Mouse (Mus musculus) midbrain, embryonic 12.5 days (tissue): ENCODE measurements around the gene Rims3. TPM values are rescaled to one million over a fixed set of nuclear protein-coding genes. Genes with fewer than 3 reads are reported as not detected.
A peak's percentile ranks its signal among the peaks of the same experiment; 100 is the strongest.

ENCODE experiments used
- ATAC-seq: fragments of 200-750 bp; cut with Nextera tagmentation; 2 replicates; pipeline ENCODE4 v1.8.0; 2017; ENCODE audit warnings: low read depth, moderate TSS enrichment, moderate library complexity; ENCODE audit not compliant: low FRiP score
- H3K27ac ChIP-seq: fragments of 300-500 bp; sonication (generic); replicated peaks from 2 replicates; pipeline ENCODE4 v1.5.1; 2016; ENCODE audit warnings: mild to moderate bottlenecking
- H3K27me3 ChIP-seq: fragments of 300-500 bp; sonication (generic); 2 replicates; pipeline ENCODE4 v1.6.1; 2016; ENCODE audit warnings: mild to moderate bottlenecking
- H3K36me3 ChIP-seq: fragments of 300-500 bp; sonication (generic); 2 replicates; pipeline ENCODE4 v1.6.1; 2016
- H3K4me1 ChIP-seq: fragments of 300-500 bp; sonication (generic); 2 replicates; pipeline ENCODE4 v1.6.1; 2016
- H3K4me2 ChIP-seq: fragments of 300-500 bp; sonication (generic); replicated peaks from 2 replicates; pipeline ENCODE4 v1.6.1; 2016; ENCODE audit warnings: mild to moderate bottlenecking, moderate library complexity
- H3K4me3 ChIP-seq: fragments of 300-500 bp; sonication (generic); 2 replicates; pipeline ENCODE4 v1.5.1; 2016; ENCODE audit warnings: mild to moderate bottlenecking
- H3K9ac ChIP-seq: fragments of 300-500 bp; sonication (generic); replicated peaks from 2 replicates; pipeline ENCODE4 v1.6.1; 2016; ENCODE audit warnings: mild to moderate bottlenecking, moderate library complexity
- H3K9me3 ChIP-seq: fragments of 300-500 bp; sonication (generic); 2 replicates; pipeline ENCODE4 v1.6.1; 2016; ENCODE audit warnings: mild to moderate bottlenecking
- WGBS: fragments of 180-500 bp; shearing (Covaris S2); methylation state at CpG from one replicate; pipeline ENCODE4 v1.1.7; 2016; 5-methylcytosine and 5-hydroxymethylcytosine counted together
- polyA plus RNA-seq: library from polyadenylated mRNA; unstranded; fragments of >200 nt; fragmentation: Nextera tagmentation; extraction: Ambion mirVana; gene quantifications from 2 replicates; pipeline ENCODE4 v1.2.1, GENCODE M21; 2016

Gene Rims3
- 6.9 and 9.1 TPM in 2 replicates for polyA plus RNA-seq

DNA sequence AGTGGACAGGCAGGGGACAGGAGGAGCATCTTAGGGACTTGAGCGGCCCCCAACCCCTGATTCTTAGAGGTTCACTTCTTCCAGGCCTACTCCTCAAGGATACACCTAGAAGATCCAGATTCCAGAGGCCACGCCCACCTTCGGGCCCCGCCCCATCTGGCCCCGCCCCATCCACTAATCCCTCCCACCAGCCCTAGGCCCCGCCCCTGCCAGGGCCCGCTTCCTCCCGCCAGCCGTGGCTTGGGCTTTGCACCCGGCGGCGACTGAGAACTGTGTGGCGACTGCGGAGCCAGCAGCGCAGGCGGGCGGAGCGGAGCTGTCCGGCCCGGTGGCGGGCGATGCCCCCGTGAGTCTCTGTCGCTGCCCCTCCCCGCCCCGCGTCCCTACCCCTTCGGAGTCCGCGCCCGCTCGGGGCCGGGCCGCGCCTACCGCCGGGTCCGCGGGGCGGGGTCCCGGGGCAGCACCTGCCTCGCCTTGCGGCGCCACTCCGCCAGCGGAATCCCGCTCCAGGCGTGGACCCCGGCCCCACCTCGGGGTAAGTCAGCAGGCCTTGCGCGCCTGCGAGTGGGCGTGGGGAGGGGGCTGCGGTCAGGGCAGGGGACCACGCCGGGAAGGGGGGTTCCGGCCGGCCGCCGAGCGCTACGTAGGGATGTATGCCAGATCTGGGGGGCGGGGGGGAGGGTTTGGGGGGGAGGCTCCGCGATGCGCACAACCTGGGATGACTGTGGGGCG, at the start of gene Rims3:
TSS of gene Rims3 (plus strand) at position 229 of the 732 bp plus-strand sequence.
- Histone ChIP-seq H3K4me2 (peak within 1 kb of the TSS; percentile 96), H3K9me3 (no peaks in the 10 kb centered on the region), H3K4me3 (peak within 1 kb of the TSS; percentile 74), H3K4me1 (peaks cover 22% of the 10 kb centered on the region), H3K36me3 (no peaks in the 10 kb centered on the region), H3K27ac (0 out of 2 replicates have a peak within 1 kb of the TSS, but pooled peaks have one; percentile 39), H3K27me3 (peaks cover 61% of the 10 kb centered on the region), H3K9ac (peak within 1 kb of the TSS; percentile 76)
- ATAC-seq, result peak; percentile 78
- WGBS, result under 1% methylated on average over 67 of the region's 68 CpGs

GRCm38 (mm10) chr4:120805816-120806215, 48.8 kb upstream of the Rims3 start:
- no peak overlapping the region for H3K4me3 ChIP-seq
- no peak for ATAC-seq

GRCm38 (mm10) chr4:120813762-120814161, 40.9 kb upstream of the Rims3 start:
- Histone ChIP-seq H3K27ac (no peak overlapping the region), H3K36me3 (no peaks in the 10 kb centered on the region), H3K4me3 (peak overlapping the region; percentile 54), H3K27me3 (no peaks in the 10 kb centered on the region), H3K4me1 (peaks cover 36% of the 10 kb centered on the region), H3K9me3 (no peaks in the 10 kb centered on the region), H3K9ac (peak overlapping the region; percentile 61), H3K4me2 (peak overlapping the region; percentile 70)
- 17% methylated on average over 1 of the region's 1 CpGs for WGBS
- ATAC-seq, result no peak

More at GRCm38 (mm10) chr4:120805816-120806215, 48.8 kb upstream of the Rims3 start:
- Histone ChIP-seq H3K9me3 (no peaks in the 10 kb centered on the region), H3K4me2 (no peak overlapping the region), H3K9ac (no peak overlapping the region), H3K4me1 (no peaks in the 10 kb centered on the region), H3K36me3 (no peaks in the 10 kb centered on the region), H3K27ac (no peak overlapping the region), H3K27me3 (no peaks in the 10 kb centered on the region)

GRCm38 (mm10) chr4:120814171-120814570, 40.4 kb upstream of the Rims3 start:
- H3K27ac ChIP-seq, result no peak overlapping the region
- ATAC-seq, result no peak
- WGBS, result 42% methylated on average over 4 of the region's 4 CpGs

GRCm38 (mm10) chr4:120815163-120815562, 39.5 kb upstream of the Rims3 start:
- Histone ChIP-seq H3K36me3 (no peaks in the 10 kb centered on the region), H3K9me3 (no peaks in the 10 kb centered on the region), H3K9ac (peak overlapping the region; percentile 61), H3K27me3 (no peaks in the 10 kb centered on the region), H3K4me1 (peaks cover 36% of the 10 kb centered on the region), H3K27ac (peak overlapping the region; percentile 63), H3K4me2 (peak overlapping the region; percentile 70), H3K4me3 (peak overlapping the region; percentile 54)
- 12% methylated on average over 4 of the region's 4 CpGs for WGBS
- 0 out of 2 replicates have a peak, but pooled peaks have one; percentile 34 for ATAC-seq

More at GRCm38 (mm10) chr4:120814171-120814570, 40.4 kb upstream of the Rims3 start:
- Histone ChIP-seq H3K9ac (peak overlapping the region; percentile 61), H3K4me1 (peaks cover 36% of the 10 kb centered on the region), H3K36me3 (no peaks in the 10 kb centered on the region), H3K27me3 (no peaks in the 10 kb centered on the region), H3K4me3 (peak overlapping the region; percentile 54), H3K4me2 (peak overlapping the region; percentile 70), H3K9me3 (no peaks in the 10 kb centered on the region)

DNA sequence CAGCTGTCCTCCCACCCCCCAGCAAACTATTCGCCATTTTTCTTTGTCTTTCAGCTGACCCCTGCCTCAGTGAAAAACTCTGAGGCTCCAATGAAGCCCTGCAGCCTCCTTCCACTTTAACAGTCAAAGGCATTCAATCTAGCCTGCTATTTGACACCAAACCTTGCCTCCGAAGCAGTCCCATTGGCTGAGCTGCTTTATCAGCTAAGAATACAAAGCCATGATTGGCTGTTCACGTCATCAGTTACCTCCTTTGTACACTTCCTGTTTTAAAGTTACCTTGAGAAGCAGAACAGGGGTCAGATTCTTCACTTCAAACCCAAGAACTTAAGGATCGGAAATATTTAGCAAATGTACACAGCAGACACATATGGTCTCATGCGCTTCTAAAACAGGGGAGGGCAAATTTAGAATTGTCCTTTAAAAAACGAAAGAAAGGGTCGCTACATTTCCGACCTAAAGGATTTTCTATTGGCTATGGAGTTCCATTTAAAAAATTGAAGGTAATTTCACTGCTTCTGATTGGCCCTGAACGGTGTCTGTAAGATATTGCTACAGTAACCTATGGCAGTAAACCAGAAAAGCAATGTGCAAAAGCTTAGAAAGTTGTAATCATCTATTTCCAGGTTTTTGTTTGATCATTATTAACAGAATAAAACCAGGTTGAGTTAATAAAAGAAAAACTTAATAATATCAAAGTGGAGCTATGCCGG, 38.8 kb upstream of the Rims3 start:
- Histone ChIP-seq H3K27me3 (no peaks in the 10 kb centered on the region), H3K4me1 (peaks cover 36% of the 10 kb centered on the region), H3K36me3 (no peaks in the 10 kb centered on the region), H3K4me2 (peak overlapping the region; percentile 70), H3K9ac (peak overlapping the region; percentile 61), H3K4me3 (peak overlapping the region; percentile 54), H3K27ac (peak overlapping the region; percentile 63), H3K9me3 (no peaks in the 10 kb centered on the region)
- 11% methylated on average over 10 of the region's 10 CpGs for WGBS
- ATAC-seq, result peak; percentile 98

DNA sequence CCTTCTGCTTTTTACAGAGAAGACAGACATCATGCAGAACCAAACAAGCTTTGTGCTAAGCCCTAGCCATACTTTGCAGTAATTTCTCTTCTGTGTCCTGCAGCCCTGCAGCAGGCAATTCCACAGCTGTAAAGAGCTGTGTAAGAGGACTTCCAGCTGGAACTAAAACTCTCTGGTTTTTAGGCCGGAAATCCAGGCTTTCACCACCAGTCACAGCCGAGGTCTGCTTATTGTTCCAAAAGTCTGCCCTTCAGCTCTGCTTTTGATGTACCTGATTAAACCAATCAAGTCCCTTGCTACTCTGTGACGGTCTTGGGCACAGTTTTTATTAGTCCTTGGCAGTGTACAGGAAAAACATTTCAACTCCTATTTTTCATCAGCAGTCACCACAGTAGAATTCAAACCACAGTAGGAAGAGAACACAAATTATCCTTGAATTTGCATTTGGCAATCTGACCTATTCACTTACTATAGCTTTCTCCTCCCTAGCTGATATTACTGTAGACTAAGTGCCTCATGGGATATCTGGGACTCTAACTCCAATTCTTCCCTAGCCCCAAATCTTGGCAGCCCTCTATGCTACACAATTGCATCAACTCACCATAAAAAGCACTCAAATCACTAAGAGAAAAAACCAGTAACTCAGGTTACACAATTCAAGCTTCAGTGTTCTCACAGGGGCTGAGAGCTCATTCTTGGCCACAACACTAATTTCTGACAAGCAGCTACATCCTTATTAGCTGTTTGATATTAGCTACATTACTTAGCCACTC, 37.4 kb upstream of the Rims3 start:
- Histone ChIP-seq H3K36me3 (no peaks in the 10 kb centered on the region), H3K4me2 (no peak overlapping the region), H3K27ac (peak overlapping the region; percentile 10; the same call in 1 of the 2 replicates), H3K27me3 (no peaks in the 10 kb centered on the region), H3K9ac (no peak overlapping the region), H3K4me3 (no peak overlapping the region), H3K9me3 (no peaks in the 10 kb centered on the region), H3K4me1 (peaks cover 34% of the 10 kb centered on the region)
- WGBS, result 27% methylated on average over 3 of the region's 3 CpGs
- ATAC-seq, result no peak

GRCm38 (mm10) chr4:120817951-120818350, 36.7 kb upstream of the Rims3 start:
- no peak overlapping the region for H3K9ac ChIP-seq
- H3K27ac ChIP-seq, result no peak overlapping the region

GRCm38 (mm10) chr4:120819296-120819695, 35.3 kb upstream of the Rims3 start:
- peaks cover 29% of the 10 kb centered on the region for H3K4me1 ChIP-seq
- H3K27ac ChIP-seq, result no peak overlapping the region
- no peaks in the 10 kb centered on the region for H3K36me3 ChIP-seq
- no peaks in the 10 kb centered on the region for H3K27me3 ChIP-seq
- 58% methylated on average over 1 of the region's 1 CpGs for WGBS
- no peak for ATAC-seq
- no peak overlapping the region for H3K4me2 ChIP-seq
- H3K4me3 ChIP-seq, result no peak overlapping the region
- H3K9me3 ChIP-seq, result no peaks in the 10 kb centered on the region
- H3K9ac ChIP-seq, result no peak overlapping the region

More at GRCm38 (mm10) chr4:120817951-120818350, 36.7 kb upstream of the Rims3 start:
- no peaks in the 10 kb centered on the region for H3K36me3 ChIP-seq
- ATAC-seq, result no peak
- no peaks in the 10 kb centered on the region for H3K9me3 ChIP-seq
- H3K27me3 ChIP-seq, result no peaks in the 10 kb centered on the region
- WGBS, result 94% methylated on average over 2 of the region's 2 CpGs
- H3K4me2 ChIP-seq, result no peak overlapping the region
- peaks cover 26% of the 10 kb centered on the region for H3K4me1 ChIP-seq
- H3K4me3 ChIP-seq, result no peak overlapping the region

DNA sequence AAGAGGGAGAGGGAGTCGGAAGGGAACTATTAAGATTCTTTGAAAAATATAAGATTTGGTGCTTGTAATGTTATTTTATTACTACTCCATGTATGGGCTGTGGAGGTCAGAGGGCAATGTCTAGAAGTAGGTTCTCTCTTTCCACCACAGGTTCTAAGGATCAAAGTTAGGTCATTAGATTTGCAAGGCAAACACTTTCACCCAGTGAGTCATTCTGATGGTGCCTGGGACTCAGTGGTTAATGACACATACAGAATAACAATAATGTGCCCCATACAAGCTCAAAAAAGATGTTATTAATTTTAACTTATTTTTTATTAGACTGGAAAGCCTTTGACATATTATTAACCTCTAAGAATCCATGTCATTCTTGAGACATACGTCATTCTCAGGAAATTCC, 34.7 kb upstream of the Rims3 start:
- Histone ChIP-seq H3K4me2 (no peak overlapping the region), H3K36me3 (no peaks in the 10 kb centered on the region), H3K4me3 (no peak overlapping the region), H3K27me3 (no peaks in the 10 kb centered on the region), H3K4me1 (peaks cover 29% of the 10 kb centered on the region), H3K9ac (no peak overlapping the region), H3K27ac (no peak overlapping the region), H3K9me3 (no peaks in the 10 kb centered on the region)
- 98% methylated on average over 2 of the region's 2 CpGs for WGBS
- no peak for ATAC-seq

- H3K4me1 ChIP-seq, result peaks cover 18% of the 10 kb centered on the region
- H3K27me3 ChIP-seq, result no peaks in the 10 kb centered on the region
- no peaks in the 10 kb centered on the region for H3K9me3 ChIP-seq
- H3K36me3 ChIP-seq, result no peaks in the 10 kb centered on the region
- no peak overlapping the region for H3K9ac ChIP-seq
- H3K4me3 ChIP-seq, result no peak overlapping the region
- 99% methylated on average over 2 of the region's 2 CpGs for WGBS
- H3K27ac ChIP-seq, result no peak overlapping the region
- ATAC-seq, result no peak
- H3K4me2 ChIP-seq, result no peak overlapping the region
Observed at GRCm38 (mm10) chr4:120822191-120822911, 32.3 kb upstream of the Rims3 start.
